Mouse (Mus musculus) v-Abl transformed pro-B cells (cell line): Measurements from ENCODE around the gene Ssu2.

Source experiments
- in situ Hi-C, 2 experiments: fragments of 400-800 bp; cut with MboI; formaldehyde crosslinking; loops; one replicate each; pipeline ENCODE4 v1.15.1; 2025; ENCODE audit not compliant: unreplicated experiment in 2 of 2

The Ssu2 gene

DNA sequence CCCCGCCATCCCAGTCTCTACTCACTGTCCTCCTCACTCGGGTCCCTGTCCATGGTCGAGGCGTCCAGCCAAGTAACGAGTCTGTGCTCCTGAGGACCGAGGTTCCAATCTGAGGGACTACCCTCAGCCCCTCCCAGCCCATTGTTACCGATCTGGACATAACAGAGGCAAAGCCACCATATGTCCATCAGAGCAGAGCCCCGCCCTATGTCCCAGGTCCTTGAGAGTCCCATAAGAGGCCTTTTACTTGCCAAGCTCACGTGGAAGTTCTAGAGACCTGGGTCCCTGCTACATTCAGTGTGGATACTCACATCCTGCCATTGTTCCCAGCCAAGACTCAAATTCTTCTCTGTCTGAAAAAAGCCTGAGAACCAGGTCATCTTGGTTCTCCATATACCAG is at the start of gene Ssu2:
Gene Ssu2 (minus strand): TSS at position 77 of the 400 bp plus-strand sequence.
- in situ Hi-C loops, result no loop called here

DNA sequence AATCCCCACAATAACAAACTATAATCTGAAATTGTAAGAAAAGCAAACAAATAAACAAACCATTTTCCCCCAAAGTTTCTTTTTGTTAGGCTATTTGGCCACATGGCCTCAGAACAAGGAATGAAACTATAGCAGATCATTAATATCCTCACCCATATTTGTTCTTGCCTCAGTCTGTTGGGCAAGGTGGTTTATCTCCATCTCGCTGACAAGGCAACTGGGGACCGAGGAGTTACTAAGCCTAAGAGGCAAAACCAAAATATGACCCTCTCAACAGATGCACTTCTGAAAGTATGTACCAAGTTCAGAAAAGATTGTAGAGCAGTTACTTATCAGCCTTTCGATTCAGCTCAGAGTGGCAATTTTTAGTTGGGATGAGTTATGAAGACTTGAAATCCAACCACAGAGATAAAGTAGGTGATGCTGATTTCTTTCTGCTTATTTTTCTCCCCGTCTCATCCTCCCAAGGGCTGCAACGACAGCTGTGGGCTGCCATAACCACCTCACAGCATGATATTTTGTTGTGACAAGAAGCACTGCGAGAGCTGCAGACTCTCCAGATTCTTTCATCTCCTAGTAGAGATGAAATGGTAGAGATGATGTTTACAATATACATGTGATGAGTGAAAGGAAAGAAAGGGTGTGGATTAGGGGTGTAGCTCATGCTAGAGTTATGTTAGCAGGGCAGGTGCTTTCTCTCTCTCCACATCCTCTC is 38.4 kb upstream of the Ssu2 start:
- in situ Hi-C loops, result no loop called here

DNA sequence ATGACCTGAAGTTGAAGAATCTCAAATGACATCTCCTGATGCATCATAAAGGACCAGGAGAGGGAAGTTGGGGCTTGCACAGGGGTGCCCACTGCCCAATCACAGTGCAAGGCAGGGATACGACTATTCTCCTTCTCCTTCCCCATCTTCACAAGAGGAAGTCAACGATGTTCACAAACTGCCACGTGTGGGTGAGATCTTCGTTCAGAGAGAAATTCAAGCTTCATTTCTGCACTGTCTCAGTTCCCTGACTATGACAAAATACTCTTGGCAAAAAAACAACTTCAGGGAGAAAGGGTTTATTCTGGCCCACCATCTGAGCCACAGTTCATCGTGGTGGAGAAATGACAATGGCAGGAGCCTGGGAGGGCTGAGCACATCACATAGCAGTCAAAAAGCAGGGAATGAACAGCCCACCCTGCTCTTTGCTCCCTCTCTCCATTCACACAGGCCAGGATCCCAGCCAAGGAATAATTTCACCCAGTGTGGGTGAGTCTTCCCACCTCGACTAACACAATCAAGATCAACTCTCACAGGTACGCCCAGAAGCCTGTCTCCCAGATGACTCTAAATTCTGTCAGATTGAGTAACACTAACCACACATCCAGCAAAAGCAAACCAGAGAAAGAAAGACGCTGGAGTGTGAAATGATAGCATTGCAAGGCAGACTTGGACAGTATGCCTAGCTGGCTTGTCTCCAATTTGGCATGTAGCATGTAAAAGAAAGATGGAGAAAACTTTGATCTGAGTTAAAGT is 36.1 kb upstream of the Ssu2 start:
- in situ Hi-C loops, result loop anchor here (25.0 kb wide), 2 partner anchors 263 to 588 kb away; partner anchors contain the start of gene Rad18 (in 2 of the 2)

DNA sequence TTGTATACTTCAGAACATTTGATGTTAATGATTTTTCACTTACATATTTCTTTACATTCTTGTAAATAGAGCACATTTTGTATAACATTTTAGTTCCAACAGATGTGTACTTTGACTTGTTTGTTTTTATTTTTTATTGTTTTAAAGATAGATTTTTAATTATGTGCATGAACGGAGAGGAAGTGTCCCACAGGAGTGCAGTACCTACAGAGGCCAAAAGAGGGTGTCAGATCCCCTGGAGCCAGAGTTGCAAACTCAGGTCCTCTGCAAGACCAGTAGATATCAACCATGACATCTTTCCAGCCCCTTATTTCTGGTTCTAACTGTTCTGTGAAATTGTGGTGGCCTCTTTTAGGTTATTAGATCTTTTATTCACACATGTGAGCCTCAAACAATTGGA is 33.1 kb upstream of the Ssu2 start:
- in situ Hi-C loops, result loop anchor here (25.0 kb wide), 2 partner anchors 266 to 591 kb away; partner anchors contain the start of gene Rad18 (in 2 of the 2)

DNA sequence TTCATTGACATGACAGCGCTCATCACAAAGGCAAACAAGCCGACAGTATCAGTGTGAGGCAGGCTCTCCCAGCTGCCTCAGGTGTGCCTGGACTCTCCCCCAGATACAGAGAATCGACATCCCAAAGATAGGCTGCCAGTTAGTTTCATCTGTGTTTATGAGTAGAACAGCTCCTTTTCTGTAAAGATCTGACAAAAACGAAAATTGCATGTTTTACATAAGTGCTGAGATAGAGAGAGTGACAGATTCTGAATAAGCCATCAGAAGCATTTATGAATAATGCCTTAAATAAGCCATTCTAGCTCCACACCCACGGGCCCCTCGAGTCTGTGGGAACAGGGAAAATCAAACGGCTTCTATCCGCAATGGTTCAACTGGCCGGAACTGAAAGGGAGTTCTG is 31.5 kb upstream of the Ssu2 start:
- in situ Hi-C loops, result loop anchor here (25.0 kb wide), 2 partner anchors 268 to 593 kb away; partner anchors contain the start of gene Rad18 (in 2 of the 2)

DNA sequence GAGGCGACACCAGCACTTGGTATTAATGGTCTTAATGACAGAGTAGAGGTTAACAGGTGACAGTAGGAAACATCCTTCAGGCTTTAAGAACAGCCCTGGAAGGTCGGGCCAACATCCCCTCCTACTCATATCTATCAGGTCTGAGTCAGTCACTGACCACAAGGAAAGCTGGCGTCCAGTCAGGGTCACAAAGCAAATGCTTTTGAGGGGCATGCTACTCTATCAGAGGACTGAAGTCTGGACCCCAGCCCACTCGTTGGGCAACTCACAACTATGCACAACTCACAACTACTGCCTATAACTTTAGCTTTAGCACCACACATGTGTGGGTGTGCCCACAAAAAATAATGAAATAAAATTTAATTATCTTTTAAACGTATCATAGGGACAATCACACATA is 16.3 kb upstream of the Ssu2 start:
- in situ Hi-C loops, result loop anchor here (25.0 kb wide), 2 partner anchors 283 to 608 kb away; partner anchors contain the start of gene Rad18 (in 2 of the 2)

DNA sequence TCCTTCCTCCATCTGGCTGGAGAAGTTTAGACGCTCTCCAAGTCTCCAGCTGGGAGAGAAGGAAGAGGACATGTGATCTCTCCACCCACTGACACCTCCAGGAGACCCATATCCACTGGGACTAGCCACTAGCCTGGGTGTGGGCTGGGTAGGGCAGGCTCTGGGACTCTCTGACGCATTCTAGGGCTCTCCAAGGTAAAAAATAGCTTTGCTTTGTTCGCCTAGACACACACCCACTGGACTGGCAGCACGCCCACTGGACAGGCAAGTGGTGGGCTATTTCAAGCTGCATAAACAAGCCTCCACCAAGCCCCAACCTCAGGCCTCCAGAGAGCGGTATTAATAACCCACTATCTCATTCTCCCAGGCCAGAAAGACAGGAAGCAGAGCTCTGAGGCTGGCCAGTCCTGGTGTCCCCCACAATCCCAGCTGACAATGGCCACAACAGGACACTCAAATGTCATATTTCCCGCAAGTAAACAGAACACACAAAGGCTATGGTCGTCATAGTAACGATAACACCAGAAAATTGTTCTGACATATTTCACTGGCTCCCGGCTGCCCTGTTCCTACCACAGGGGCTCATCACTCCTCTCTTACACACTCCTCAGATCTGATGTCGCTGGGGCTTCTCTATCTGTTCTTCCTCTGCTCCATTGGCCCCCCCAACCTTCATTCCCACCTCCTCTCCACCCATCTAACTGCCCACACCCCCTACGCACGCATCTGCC is 14.3 kb upstream of the Ssu2 start:
- in situ Hi-C loops, result loop anchor here (25.0 kb wide), 2 partner anchors 285 to 610 kb away; partner anchors contain the start of gene Rad18 (in 2 of the 2)

DNA sequence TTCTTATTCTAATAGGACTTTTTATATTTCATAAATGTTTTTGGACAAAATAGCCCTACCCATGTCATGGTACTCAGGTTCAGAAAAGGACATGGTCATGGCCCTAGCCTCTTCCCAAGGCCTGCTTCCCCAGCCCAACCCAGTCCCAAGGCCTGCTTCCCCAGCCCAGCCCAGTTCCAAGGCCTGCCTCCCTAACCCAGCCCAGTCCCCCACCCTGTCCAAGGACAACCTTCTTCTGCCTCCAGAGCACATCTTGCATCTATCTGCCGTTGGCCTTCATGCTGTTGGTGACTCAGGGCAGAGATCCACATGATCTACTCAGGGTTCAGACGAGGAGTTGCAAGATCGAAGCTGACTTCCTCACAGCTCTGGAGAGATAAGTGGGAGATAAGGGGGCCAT is 9.5 kb upstream of the Ssu2 start:
- in situ Hi-C loops, result no loop called here

DNA sequence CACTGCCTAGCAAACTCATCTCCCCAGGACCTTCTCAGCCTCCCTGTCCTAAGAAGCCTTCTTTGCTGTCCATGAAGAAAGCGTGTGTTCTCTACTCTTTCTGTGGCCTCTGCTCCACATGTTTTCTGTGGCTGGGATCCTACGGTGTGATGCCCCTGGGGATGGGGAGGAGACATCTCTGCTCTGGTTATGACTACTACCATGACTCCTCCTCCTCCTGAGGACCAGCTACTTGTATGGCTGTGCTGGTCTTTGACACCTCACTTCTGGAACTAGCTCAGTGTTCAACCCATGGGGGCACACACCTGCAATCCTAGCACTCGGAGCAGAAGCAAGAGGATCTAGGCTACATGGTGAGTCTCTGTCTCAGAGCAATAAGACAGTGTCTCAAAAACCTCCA is 8.5 kb upstream of the Ssu2 start:
- in situ Hi-C loops, result no loop called here

DNA sequence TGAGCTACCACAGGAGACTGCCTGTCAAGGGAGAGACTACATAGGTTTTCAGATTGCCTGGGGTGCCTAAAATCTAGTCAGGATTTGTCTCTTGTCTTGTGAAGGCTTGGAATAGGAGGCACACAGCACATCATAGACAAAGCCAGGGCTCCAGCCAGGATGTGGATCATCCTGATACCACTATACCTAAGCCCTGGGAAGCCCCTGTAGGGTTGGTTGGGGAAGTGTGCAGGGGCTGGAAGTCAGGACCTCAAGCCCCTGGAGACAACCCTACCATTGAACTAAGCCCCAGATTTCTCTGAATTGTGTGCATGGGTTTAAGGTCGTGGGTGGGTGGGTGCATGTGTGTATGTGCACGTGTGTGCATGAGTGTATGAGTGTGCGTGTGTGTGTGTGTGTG is 562 bp upstream of the Ssu2 start:
- in situ Hi-C loops, result no loop called here

DNA sequence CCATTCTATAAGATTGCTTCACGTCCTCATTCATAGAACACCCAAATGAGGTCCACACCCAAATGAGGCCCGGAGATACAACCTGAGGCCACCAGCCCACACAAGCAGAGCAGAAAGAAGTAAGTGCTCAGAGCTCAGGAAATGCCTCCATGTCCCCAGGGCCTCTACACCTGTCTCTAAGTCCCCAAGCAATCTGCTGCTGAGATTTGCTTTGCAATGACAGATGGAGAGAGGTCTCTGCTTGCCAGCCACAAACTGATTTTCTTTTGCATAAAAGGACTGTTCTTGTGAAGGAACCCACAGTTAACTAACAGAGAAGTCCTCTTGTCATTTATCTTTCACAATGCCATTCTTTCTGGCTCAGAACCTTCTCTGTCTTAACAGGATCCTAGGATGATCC is 1.6 kb downstream of the Ssu2 start:
- in situ Hi-C loops, result no loop called here

DNA sequence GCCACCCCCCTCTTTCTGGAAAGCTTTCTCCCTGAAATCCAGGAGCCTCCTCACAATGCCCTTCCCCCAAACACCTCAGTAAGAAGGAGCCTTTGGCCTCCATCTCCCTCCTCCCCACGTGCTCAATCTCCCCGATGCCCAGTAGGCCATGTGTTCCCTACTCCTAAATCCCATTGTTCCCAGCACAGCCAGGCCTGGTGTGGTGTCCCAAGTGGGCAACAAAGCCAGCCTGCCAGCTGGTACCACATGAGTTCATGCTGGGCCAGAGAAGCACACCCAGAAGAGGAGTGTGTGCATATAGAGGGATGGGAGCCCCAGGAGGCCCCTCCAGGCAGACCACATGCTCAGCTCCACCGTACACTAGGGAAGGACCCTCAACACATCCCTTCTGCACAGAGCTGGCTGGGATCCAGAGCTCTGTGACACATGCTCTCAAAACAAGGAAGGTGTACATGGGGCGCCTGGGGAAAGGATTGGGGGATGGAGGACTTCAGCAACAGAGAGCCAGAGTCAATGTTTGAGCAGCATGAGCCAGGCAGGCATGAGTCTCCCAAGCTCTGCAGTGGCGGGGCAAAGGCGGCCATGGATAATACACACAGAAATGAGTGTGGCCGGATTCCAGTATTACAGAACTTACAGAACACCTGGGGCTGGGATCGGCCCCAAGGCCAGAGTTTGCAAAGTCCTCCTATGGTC is 4.7 kb downstream of the Ssu2 start:
- in situ Hi-C loops, result no loop called here

DNA sequence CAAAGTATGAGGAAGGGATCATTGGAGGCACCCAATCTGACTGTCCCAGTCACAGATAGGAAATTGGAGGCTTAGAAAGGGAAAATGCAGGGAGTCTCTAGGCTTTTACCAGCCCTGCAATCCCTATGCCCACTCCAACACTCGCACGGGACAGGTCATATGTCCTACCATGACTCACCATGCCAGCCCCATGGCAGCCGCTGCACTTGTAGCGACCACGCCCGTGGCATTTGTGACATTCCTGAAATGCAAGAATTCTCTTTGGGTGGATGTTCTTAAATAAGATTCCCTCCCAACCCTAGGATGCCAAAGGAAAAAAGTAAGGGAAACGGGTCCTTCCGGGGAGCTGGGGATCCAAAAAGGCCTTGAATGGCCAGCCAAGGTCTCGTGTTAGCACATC is 8.8 kb downstream of the Ssu2 start:
- in situ Hi-C loops, result no loop called here

DNA sequence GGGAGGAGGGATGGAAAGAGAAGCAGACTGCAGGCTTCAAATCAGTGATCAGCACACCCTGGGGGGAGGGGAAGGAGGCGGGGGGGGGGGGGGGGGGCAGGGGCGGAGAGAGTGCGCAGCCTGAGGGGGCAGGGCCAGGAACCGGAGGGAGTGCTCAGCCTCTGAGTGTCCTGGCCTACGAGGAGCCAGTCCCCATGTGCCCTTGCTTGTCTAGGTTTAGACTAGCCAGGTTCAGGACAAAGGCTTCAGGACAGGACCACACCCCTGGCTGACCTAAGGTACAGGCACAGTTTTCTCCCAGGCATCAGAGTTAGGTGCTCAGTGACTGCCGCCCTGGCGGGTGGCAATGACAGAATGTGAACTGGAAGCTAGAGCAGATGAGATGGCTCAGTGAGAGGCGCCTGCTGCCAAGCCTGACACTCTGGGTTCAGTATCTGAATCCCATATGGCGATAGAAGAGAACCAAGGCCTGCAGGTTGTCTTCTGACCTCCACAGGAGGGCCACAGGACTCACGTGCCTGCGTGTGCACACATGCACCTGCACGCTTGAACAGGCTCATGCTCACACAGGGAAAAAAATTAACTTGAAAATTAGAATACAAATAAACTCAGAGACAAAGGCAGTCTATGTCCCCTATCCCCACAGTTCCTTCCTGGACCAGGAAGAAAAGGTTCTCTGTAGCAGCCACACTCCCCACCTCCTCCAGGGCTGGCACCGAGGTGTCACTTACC is 12.0 kb downstream of the Ssu2 start:
- in situ Hi-C loops, result no loop called here

DNA sequence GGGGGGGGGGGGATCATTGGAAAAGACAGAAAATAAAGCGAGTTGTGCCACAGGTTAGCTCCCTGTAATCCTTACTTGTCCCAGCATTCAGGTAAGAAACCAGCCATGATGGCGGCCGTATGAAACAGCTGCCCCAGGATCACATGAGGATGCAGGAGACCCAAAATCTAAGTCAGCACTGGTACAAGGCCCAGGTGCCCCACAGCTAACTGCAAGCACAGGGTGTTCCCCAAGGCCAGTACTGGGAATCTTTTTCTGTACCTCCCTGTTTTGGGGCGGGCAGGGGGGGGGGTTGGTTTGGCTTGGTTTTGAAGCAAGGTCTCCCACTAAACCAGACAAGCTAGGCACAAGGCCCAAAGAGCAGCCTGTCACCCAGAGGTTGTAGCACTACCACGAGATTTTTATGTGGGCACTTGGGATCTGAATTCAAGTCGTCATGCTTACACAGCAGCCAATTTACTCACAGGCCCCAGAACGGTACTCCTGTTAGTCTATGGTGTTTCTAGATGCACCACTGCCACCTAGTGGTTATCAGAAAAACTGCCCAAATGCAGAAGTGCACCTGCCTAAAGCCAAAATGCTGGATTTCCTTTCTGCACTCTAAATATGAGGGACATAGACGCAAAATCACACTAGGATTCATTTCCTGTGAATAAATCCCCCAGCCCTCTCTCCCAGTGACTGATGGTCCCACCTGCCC is 13.8 kb downstream of the Ssu2 start:
- in situ Hi-C loops, result no loop called here

DNA sequence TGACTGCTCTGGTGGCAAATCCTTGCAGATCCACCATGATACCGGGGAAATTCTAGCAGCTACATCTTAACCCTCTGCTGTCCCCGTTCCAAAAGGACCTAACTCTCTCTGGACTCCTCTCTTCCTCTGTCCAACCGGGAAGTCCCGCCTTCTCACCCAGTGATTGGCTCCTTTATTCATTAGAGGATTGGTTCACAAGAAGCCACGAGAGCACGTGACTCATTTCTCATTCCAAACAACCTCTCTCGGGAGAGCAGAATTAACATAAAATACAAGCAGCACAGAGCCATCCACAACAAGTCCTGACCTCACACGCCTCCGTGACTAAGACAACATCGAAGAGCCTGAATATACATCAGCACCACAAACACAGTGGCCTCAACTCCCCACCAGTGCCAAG is 22.5 kb downstream of the Ssu2 start:
- in situ Hi-C loops, result no loop called here

DNA sequence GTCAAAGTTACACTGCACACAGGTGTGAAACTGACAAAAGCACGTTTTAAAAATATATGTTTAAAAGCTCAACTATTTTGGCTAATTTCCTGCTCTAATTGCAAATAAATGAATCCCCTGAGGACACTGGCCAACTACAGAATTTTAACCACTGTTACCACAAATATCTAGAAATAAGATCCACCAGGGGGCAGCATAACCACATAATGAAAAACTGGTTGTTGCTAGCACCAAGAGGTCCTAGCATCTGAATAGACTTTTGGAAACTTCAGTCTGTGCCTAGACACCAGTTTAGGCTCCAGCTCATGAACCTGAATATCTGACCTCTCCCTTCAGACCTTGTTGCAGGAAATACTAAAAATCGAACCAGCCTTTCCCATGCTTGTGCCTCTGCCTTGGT is 23.2 kb downstream of the Ssu2 start:
- in situ Hi-C loops, result no loop called here

DNA sequence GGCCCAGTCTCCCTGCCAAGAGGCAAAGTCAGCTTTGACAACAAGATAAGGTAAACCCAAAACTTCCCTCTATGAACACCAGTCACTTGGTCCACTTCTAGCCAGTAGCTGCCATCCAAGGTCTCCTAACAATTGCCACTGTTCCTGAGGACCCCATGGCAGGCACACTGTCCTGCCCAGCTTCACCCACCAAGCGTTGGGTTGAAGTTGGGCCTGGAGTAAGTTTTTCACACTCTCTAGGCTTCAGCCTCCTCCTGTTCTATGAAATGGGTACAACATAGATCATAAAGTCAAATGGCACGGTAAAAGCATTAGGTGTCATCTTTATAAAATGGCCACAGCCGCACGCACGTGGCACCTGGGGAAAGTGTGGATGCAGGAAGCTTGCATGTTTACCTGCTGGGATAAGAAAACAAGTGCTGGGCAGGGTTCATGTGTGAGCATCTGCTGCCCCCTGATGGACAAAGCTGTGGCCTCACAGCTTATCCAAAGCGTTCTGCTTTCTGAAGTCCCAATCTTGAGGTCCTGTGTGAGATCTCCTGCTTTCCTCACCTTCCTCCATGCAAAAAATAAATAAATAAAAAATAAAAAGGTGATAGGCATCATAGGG is 25.4 kb downstream of the Ssu2 start:
- in situ Hi-C loops, result no loop called here

DNA sequence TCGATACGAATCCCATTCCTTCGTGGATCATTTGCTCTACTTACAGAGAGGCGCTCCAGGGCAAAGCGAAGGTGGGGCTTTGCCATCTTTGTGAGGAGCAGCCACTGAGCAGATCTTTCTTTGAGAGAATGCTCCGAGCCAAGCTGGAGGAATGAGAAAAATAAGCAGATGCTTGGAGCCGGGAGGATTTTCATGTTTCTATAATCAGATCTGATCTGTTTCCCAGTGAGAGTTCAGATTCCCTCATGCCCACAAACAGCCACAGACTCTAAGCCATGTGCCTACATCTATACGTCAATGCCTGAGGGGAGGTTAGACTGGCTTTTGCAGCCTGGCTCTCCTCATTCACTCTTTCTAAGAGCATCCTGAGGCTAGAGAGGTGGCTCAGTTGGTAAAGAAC is 27.1 kb downstream of the Ssu2 start:
- in situ Hi-C loops, result no loop called here
